Mouse (Mus musculus) limb, embryonic 12.5 days (tissue): ENCODE measurements around the gene Erbb3. TPM values are rescaled to one million over a fixed set of nuclear protein-coding genes. Genes with fewer than 3 reads are reported as not detected.
"Not testable (repeated sequence)": the region's sequence is repeated elsewhere in the genome, so short reads cannot be mapped to it uniquely, and the experiment has no call there.

ENCODE experiments used
- ATAC-seq: fragments of 200-750 bp; cut with Nextera tagmentation; 2 replicates; pipeline ENCODE4 v1.8.0; 2017; ENCODE audit warnings: low read depth, moderate TSS enrichment; ENCODE audit not compliant: insufficient number of reproducible peaks, insufficient read depth, low FRiP score, low TSS enrichment
- H3K27ac ChIP-seq: fragments of 300-500 bp; sonication (generic); 2 replicates; pipeline ENCODE4 v1.5.1; 2016; ENCODE audit warnings: mild to moderate bottlenecking, moderate library complexity
- H3K27me3 ChIP-seq: fragments of 300-500 bp; sonication (generic); 2 replicates; pipeline ENCODE4 v1.6.1; 2016; ENCODE audit warnings: mild to moderate bottlenecking, moderate library complexity
- H3K36me3 ChIP-seq: fragments of 300-500 bp; sonication (generic); 2 replicates; pipeline ENCODE4 v1.6.1; 2016; ENCODE audit warnings: mild to moderate bottlenecking, moderate library complexity
- H3K4me1 ChIP-seq: fragments of 300-500 bp; sonication (generic); replicated peaks from 2 replicates; pipeline ENCODE4 v1.6.1; 2016
- H3K4me2 ChIP-seq: fragments of 300-500 bp; sonication (generic); 2 replicates; pipeline ENCODE4 v1.6.1; 2016; ENCODE audit warnings: mild to moderate bottlenecking, moderate library complexity
- H3K4me3 ChIP-seq: fragments of 300-500 bp; sonication (generic); replicated peaks from 2 replicates; pipeline ENCODE4 v1.5.1; 2016; ENCODE audit warnings: mild to moderate bottlenecking
- H3K9ac ChIP-seq: fragments of 300-500 bp; sonication (generic); replicated peaks from 2 replicates; pipeline ENCODE4 v1.6.1; 2016; ENCODE audit warnings: mild to moderate bottlenecking, moderate library complexity
- H3K9me3 ChIP-seq: fragments of 300-500 bp; sonication (generic); 2 replicates; pipeline ENCODE4 v1.6.1; 2016; ENCODE audit warnings: mild to moderate bottlenecking, moderate library complexity
- WGBS: fragments of 180-500 bp; shearing (Covaris S2); methylation state at CpG from one replicate; pipeline ENCODE4 v1.1.7; 2016; 5-methylcytosine and 5-hydroxymethylcytosine counted together
- polyA plus RNA-seq: library from polyadenylated mRNA; unstranded; fragments of >200 nt; fragmentation: Nextera tagmentation; extraction: Ambion mirVana; gene quantifications from 2 replicates; pipeline ENCODE4 v1.2.1, GENCODE M21; 2016

Erbb3 gene
- polyA plus RNA-seq, 1 experiment from 2014 or later, result 16.6 TPM

GRCm38 (mm10) chr10:128623106-128623613 lies 33.7 kb upstream of the Erbb3 start:
- H3K9ac ChIP-seq, H3K4me3 ChIP-seq, H3K4me2 ChIP-seq, H3K4me1 ChIP-seq, H3K27ac ChIP-seq, ATAC-seq, H3K9me3 ChIP-seq, H3K27me3 ChIP-seq: not testable (repeated sequence)
- WGBS, result 86% methylated on average over 4 of the region's 4 CpGs
- H3K36me3 ChIP-seq, result peaks cover 28% of the 10 kb centered on the region

- no peak overlapping the region for H3K9ac ChIP-seq
- H3K27me3 ChIP-seq, result no peaks in the 10 kb centered on the region
- H3K9me3 ChIP-seq, result no peaks in the 10 kb centered on the region
- WGBS, result 78% methylated on average over 4 of the region's 4 CpGs
- H3K4me3 ChIP-seq, result no peak overlapping the region
- no peak overlapping the region for H3K27ac ChIP-seq
- H3K36me3 ChIP-seq, result peaks cover 28% of the 10 kb centered on the region
- ATAC-seq, result no peak
- peaks cover 6% of the 10 kb centered on the region; the same call in 1 of the 2 replicates for H3K4me1 ChIP-seq
- H3K4me2 ChIP-seq, result no peak overlapping the region
Observed at GRCm38 (mm10) chr10:128622702-128623101, 33.2 kb upstream of the Erbb3 start.

- Histone ChIP-seq H3K27me3 (no peaks in the 10 kb centered on the region), H3K9ac (no peak overlapping the region), H3K4me2 (no peak overlapping the region), H3K9me3 (no peaks in the 10 kb centered on the region), H3K27ac (no peak overlapping the region), H3K4me3 (no peak overlapping the region), H3K36me3 (peaks cover 28% of the 10 kb centered on the region), H3K4me1 (peaks cover 6% of the 10 kb centered on the region; the same call in 1 of the 2 replicates)
- no peak for ATAC-seq
- WGBS, result 76% methylated on average over 3 of the region's 3 CpGs
Observed at GRCm38 (mm10) chr10:128621986-128622520, 32.6 kb upstream of the Erbb3 start.

- H3K4me1 ChIP-seq, result peaks cover 2% of the 10 kb centered on the region; the same call in 1 of the 2 replicates
- H3K4me2 ChIP-seq, result no peak overlapping the region
- H3K27me3 ChIP-seq, result no peaks in the 10 kb centered on the region
- H3K9me3 ChIP-seq, result no peaks in the 10 kb centered on the region
- no peak overlapping the region for H3K4me3 ChIP-seq
- H3K36me3 ChIP-seq, result peaks cover 26% of the 10 kb centered on the region
- H3K9ac ChIP-seq, result no peak overlapping the region
- ATAC-seq, result no peak
- no peak overlapping the region for H3K27ac ChIP-seq
Observed at GRCm38 (mm10) chr10:128620241-128620640, 30.8 kb upstream of the Erbb3 start.

- not testable (repeated sequence) for H3K4me2 ChIP-seq, H3K27me3 ChIP-seq, H3K27ac ChIP-seq, H3K9me3 ChIP-seq, H3K4me3 ChIP-seq, H3K9ac ChIP-seq, ATAC-seq, H3K4me1 ChIP-seq
- WGBS, result 87% methylated on average over 5 of the region's 5 CpGs
- H3K36me3 ChIP-seq, result peaks cover 15% of the 10 kb centered on the region
Observed at GRCm38 (mm10) chr10:128619148-128619547, 29.7 kb upstream of the Erbb3 start.

- Histone ChIP-seq H3K9me3 (no peaks in the 10 kb centered on the region), H3K36me3 (peaks cover 10% of the 10 kb centered on the region), H3K9ac (no peak overlapping the region), H3K27ac (no peak overlapping the region), H3K4me3 (no peak overlapping the region), H3K27me3 (no peaks in the 10 kb centered on the region), H3K4me1 (no peaks in the 10 kb centered on the region), H3K4me2 (no peak overlapping the region)
- WGBS, result 83% methylated on average over 1 of the region's 1 CpGs
- no peak for ATAC-seq
Observed at GRCm38 (mm10) chr10:128618570-128618969, 29.1 kb upstream of the Erbb3 start.

GRCm38 (mm10) chr10:128615798-128616448 lies 26.5 kb upstream of the Erbb3 start:
- H3K27ac ChIP-seq, H3K4me1 ChIP-seq, H3K27me3 ChIP-seq, H3K4me2 ChIP-seq, H3K36me3 ChIP-seq, H3K9ac ChIP-seq, ATAC-seq, H3K9me3 ChIP-seq, H3K4me3 ChIP-seq: not testable (repeated sequence)
- WGBS, result 78% methylated on average over 6 of the region's 7 CpGs

- Histone ChIP-seq H3K27me3 (no peaks in the 10 kb centered on the region), H3K4me1 (no peaks in the 10 kb centered on the region), H3K4me2 (no peak overlapping the region), H3K4me3 (no peak overlapping the region), H3K9me3 (no peaks in the 10 kb centered on the region), H3K27ac (no peak overlapping the region), H3K9ac (no peak overlapping the region), H3K36me3 (no peaks in the 10 kb centered on the region)
- no peak for ATAC-seq
- 65% methylated on average over 3 of the region's 3 CpGs for WGBS
Observed at GRCm38 (mm10) chr10:128614934-128615333, 25.5 kb upstream of the Erbb3 start.

- not testable (repeated sequence) for H3K36me3 ChIP-seq, H3K4me1 ChIP-seq, H3K4me2 ChIP-seq, ATAC-seq, H3K27ac ChIP-seq, H3K9me3 ChIP-seq, H3K27me3 ChIP-seq, H3K4me3 ChIP-seq, H3K9ac ChIP-seq
- 75% methylated on average over 4 of the region's 4 CpGs for WGBS
Observed at GRCm38 (mm10) chr10:128613820-128614219, 24.4 kb upstream of the Erbb3 start.

- 43% methylated on average over 6 of the region's 6 CpGs for WGBS
- H3K9ac ChIP-seq, result no peak overlapping the region
- no peaks in the 10 kb centered on the region for H3K9me3 ChIP-seq
- no peak overlapping the region for H3K27ac ChIP-seq
- ATAC-seq, result no peak
- no peaks in the 10 kb centered on the region for H3K27me3 ChIP-seq
- no peak overlapping the region for H3K4me3 ChIP-seq
- no peaks in the 10 kb centered on the region for H3K36me3 ChIP-seq
- no peak overlapping the region for H3K4me2 ChIP-seq
- H3K4me1 ChIP-seq, result no peaks in the 10 kb centered on the region
Observed at GRCm38 (mm10) chr10:128613154-128613440, 23.6 kb upstream of the Erbb3 start.

GRCm38 (mm10) chr10:128612433-128613153 lies 23.1 kb upstream of the Erbb3 start:
- Histone ChIP-seq H3K36me3 (no peaks in the 10 kb centered on the region), H3K4me2 (peak overlapping the region; percentile 27; the same call in 1 of the 2 replicates), H3K9ac (no peak overlapping the region), H3K4me1 (no peaks in the 10 kb centered on the region), H3K27me3 (no peaks in the 10 kb centered on the region), H3K27ac (no peak overlapping the region), H3K9me3 (no peaks in the 10 kb centered on the region), H3K4me3 (no peak overlapping the region)
- ATAC-seq, result peak; percentile 61; the same call in 1 of the 2 replicates
- WGBS, result 16% methylated on average over 16 of the region's 16 CpGs
